Mouse (Mus musculus): Measurements from ENCODE around the gene Gm28043.

- TF ChIP-seq CTCF (IDR thresholded peaks at IDR 0.05; ENCODE audit: extremely low read depth, insufficient read depth, low read length) = no peak
- no peak for TF ChIP-seq POLR2A (IDR thresholded peaks at IDR 0.05; ENCODE audit: extremely low read depth, insufficient read depth, low read length)
These were observed 63.9 kb downstream of the Gm28043 start for GRCm38 (mm10) chr17:29678526-29678925.

All from cortical plate, adult 2 months (tissue).